Mouse (Mus musculus) kidney, postnatal 4 days (tissue): Measurements from ENCODE around the gene Ifitm3.
A peak's percentile ranks its signal among the peaks of the same experiment; 100 is the strongest.
"Not testable (repeated sequence)": the region's sequence is repeated elsewhere in the genome, so short reads cannot be mapped to it uniquely, and the experiment has no call there.

Experiments
- DNase-seq, 2 experiments: peaks; one replicate each; pipeline ENCODE4 v3.0.0; 2021; ENCODE audit warnings: mixed read lengths in 2 of 2

Gene Ifitm3

DNA sequence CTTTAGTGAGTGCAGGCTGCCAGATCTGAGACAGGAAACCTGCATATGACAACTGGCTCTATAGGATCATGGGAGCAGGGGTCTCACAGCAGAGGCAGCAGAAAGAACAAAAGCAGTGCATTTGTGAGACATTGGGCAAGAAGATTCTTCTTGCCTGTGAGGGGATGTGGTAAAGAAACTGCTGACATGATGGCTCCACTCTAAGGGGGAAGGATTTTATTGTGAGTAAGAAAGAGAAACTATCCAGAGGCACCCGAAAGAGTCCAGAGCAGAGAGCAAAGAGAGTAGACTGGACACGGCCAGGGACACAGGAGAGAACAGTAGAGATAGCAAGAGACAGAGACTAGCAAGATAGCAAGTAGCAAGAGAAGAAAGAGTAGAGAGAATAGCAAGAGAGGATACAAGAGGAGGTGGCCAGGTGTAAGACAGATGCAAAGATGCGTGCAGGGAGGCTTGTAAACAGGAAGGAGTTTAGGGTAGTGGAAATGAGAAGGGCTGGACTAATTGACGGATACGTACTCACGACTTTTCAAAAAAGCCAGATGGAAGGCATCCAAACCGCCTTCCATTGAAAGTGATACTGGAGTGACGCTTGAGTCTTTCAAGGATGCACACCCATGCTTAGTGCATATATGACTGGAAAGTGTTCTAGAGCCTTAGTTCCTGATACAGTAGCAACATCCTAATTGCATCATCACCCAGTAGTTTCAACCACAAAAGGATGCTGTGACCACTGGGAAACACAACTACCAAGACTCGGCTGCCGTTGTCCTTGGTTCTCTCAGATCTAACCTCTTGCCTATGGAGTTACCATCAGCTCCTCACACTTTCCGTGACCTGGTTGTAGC lies 11.5 kb downstream of the Ifitm3 start:
- no peak for DNase-seq

DNA sequence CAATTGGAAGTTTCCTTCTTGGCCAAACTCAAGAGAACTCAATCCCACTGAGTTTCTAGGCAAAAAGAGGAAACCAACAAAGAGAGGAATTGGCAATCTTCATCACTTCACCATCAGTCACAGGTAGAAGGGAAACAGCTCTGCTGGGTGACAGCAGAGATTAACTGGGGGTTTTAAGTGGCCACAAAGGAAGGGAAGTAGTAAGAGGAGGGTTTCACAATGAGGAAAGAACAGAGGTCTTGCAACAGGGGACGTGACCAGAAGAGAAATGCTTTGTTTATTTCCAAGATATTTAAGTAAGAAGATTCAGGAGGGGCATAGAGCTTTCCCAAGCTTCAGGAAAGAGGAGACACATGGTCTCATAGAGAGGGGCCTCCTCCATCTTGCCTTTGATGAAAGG lies 12.8 kb downstream of the Ifitm3 start:
- DNase-seq, result no peak

DNA sequence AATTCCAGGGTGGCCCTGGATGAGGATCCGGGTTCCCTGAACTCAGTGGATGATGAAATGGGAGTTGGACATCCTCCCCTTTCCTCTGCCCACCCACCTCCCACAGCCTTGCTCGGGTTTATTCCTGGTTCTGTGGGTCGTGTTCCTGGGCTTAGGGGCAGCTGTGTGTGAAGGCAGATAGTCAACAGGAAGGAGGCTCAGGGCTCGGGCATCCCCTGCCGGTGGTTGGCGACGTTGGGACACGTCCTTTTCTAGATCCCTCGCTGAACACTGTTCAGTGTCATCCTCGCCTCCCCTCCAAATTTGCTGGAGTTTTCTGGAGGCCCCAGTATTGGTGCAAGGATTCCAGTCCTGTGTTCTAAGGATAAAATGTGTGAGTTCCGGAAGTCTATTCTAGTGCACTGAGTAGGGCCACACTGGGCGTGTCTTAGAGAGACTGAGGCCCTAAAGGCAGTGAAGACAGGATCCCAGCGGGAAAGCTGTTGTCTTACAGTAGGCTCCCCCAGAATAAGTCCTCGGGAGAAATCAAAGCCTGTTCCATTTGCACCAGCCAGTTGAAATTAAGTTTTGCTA lies 19.4 kb downstream of the Ifitm3 start:
- no peak for DNase-seq

DNA sequence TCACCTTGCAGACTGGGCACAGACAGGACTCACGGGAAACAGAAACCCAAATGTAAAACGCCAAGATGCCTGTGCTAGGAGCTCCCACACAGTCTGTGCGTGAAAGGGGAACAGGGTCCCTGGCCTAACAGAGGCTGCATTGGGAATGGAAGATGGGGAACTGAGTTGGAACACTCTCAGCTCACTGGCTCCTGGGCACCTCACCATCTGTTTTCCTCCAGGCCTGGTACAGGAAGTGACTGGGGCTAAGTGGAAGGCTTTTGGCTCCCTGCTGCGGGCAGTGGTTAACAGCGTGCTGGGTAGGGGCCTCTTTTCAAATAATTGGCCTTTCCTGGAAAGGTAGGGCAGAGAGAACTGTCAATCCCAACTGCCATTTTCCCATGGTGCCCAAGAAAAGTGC lies 19.9 kb downstream of the Ifitm3 start:
- DNase-seq, result no peak

DNA sequence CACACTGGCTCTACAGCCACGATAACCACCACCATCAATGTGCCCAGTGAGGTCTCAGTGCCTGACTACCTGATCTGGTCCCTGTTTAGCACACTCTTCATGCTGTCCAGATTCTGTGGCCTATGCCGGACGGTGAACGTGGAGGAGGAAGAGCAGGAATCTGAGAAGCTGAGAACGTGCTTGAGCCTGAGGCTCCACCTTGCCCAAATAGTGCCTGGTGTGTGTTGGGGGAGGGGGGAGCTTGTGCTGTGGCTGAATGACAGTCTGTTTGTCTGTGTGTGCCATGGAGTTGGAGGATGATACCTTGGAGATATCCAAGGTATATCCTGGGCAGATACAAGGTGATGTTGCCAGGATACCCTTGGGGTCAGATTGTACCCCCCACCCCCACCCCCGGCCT lies 20.4 kb downstream of the Ifitm3 start:
- DNase-seq, result no peak

DNA sequence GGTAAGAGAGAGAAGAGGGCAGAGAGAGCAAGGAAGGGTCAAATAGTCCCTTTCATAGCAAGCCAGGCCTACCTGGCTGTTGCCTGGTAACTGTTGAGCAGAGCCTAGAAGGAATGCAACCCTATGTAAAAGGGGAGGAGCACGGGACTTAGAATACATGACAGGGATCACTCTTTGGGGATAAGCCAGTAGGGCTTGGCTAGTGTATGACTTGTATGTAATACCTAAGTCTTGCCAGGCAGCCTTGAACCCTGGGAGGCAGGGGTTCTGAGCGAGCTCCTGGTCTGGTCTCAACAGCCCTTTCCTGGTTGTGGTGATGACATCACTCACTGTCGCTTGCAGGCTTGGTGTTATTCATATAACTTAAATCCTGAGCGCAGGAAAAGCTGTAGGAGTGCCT lies 21.5 kb downstream of the Ifitm3 start:
- no peak for DNase-seq

DNA sequence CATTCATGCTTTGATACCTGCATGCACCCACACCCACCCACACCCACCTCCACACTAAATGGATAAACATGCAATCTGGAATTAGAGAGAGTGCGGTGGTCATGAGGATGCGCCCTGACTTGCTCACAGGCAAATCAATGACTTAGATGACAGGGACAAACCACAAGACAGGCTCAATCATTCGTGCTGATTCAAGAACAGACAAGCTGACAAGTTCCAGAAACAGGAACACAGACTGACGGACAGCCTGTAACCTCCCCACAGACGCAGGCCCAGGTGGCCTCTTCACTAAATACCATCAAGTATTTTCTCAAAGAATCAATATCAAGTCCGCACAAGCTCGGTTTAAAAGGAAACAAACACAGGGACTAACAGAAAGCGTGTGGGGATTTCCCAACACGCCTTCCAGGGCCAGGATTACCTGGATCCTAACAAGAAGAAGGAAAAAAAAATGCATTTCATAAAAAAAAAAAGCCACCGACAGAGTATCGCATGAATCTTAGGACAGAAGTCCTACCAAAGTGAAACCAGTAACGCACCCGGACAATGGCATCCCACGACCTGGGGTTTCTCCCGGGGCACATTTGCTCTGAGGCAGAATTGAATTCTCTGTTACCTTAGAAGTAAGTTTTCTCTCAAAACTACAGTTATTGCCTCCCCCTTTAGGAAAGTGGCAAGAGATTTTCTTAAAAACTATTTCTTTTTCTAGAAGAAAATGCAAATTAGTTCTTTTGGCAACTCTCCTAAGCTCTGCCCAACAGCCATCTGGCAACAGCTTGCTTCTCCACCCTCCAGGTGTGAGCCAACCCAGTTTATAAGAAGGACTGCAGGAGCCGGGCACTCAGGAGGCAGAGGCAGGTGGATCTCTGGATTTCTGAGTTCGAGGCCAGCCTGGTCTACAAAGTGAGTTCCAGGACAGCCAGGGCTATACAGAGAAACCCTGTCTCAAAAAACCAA lies 23.1 kb downstream of the Ifitm3 start:
- no peak for DNase-seq

DNA sequence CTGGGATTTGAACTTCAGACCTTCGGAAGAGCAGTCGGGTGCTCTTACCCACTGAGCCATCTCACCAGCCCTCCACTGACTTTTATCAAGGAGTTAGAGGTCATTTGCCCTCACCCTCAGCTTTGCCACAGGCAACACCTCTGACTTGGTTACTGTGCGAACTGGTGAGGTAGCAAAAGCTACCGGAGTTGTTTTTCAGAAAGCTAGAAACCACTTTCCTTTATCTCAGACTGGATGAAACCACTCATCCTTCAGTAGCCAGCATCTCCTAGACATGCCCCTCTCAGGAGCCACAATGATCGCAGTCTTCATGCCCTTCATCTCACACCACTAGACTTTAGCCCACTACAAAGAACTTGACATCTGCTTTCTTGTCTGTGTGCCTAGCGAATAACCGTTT lies 27.6 kb downstream of the Ifitm3 start:
- DNase-seq, result no peak

DNA sequence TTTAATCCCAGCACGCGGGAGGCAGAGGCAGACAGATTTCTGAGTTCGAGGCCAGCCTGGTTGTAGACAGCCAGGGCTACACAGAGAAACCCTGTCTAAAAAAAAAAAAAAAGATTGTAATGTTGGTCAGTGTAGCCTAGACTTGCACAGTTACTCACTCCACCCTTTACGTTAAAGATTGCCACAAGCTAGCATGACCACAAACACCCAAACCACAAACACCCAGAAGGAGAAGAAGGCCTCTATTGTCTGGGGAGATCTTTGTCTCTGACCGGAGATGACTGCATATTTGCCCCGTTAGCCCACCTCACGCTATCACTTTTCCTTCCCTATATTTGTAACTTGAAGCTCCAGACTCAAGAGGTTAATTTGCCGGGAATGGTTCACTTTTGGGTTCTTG lies 28.9 kb downstream of the Ifitm3 start:
- DNase-seq, result no peak

DNA sequence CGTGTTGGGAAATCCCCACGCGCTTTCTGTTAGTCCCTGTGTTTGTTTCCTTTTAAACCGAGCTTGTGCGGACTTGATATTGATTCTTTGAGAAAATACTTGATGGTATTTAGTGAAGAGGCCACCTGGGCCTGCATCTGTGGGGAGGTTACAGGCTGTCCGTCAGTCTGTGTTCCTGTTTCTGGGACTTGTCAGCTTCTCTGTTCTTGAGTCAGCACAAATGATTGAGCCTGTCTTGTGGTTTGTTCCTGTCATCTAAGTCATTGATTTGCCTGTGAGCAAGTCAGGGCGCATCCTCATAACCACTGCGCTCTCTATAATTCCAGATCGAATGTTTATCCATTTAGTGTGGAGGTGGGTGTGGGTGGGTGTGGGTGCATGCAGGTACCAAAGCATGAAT lies 33.9 kb downstream of the Ifitm3 start:
- DNase-seq, result not testable (repeated sequence)

DNA sequence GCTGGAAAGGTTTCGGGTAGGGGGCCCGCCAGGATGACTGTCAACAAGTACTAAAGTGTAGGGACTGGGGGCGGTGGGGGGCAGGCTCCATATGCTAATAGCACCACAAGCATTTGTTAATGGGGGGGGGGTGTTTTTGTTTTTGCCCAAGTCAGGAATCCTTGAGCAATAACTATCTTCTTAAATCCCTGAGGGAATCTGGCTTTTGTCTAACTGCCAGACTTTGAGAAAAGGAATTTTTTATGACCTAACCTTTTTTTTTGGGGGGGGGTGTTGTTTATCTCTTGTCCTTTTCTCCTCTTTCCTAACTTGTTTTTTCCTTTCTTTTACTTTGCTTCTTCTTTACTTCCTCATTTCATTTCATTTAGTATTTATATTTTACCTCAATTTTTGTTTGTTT lies 35.1 kb downstream of the Ifitm3 start:
- DNase-seq, result no peak

DNA sequence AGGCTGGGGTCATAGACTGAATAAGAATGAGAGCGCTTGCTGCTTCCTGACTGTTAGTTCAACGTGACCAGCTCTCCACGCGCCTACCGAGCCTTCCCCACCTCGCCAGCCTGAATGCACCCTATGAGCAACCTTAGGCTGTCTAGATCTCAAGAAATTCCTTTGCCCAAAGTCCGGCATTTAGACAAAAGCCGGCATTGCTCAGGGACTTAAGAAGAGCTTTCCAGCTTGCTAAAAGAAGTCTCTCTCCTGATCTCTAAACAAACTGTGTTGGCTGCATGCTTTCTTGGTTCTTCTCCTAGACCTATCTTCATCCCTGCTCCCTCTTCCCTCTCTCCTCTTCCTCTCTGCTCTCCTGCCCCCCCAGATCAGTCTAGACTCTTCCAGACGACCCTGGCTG lies 35.6 kb downstream of the Ifitm3 start:
- no peak for DNase-seq

DNA sequence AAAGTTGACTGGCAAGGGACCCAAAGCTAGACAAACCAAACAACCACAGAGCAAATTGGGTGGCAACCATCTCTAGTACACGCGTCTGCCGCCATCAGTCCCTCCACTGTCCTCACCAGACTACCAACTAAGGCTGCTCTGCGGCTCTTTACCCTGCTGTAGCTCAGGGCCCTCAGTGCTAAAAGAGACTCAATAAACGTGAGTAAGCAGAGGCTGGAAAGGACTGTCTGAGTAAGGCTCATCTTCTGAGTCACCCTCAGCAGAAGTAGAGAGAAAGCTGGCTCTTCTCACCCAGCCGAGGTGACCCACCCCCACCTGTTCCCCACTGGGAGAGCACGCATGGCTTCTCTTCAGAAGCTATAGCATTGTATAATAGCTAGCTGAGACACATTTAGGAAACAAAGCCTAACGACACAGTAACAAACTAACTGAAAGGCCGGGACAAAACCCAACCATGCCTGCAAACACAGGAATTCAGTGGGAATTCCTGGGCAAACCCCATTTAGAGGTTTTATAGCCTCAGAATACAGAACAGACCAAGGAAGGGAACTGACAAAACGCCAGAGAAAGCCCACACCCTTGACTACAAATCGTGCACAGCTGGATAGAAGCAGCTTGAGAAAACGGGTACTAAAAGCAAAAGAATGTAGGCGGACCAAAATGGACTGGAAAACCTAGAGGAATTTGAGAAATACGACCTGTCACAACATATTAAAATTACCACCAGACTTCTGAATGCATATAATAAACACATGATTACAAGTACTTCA lies 37.0 kb downstream of the Ifitm3 start:
- peak in 1 of 2 experiments; percentile 38 for DNase-seq

DNA sequence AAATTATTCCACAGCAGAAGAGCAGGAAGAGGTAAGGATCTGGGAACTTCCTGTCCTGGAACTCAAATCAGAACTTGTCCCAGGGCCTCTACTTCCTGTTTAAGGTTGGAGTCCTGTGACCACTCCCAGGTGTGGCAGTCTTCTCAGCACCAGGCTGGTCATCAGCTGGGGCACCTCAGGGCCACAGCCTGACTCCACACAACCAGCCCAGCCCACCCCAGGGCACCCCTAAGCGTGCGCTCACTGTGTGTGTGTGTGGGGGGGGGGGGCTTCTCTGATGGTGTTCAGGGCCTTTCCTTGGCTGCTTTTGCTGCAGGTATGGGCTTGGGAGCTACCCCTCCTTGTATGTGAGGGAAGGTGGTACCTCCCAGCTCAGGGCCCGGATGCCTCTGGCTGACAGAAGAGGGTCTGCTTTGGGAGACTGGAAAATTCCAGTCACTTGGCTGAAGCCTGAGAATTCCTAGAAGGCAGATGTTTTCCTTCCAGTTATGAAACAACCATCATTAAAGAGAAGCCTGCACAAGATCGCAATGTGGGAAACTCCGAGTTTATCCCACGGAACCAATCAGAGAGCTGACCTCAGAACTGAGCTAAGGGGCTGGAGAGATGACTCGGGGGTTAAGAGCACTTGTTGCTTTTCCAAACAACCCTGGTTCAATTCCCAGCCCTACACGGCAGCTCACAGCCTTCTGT lies 38.9 kb downstream of the Ifitm3 start:
- DNase-seq, result peak; percentile 51 to 64

DNA sequence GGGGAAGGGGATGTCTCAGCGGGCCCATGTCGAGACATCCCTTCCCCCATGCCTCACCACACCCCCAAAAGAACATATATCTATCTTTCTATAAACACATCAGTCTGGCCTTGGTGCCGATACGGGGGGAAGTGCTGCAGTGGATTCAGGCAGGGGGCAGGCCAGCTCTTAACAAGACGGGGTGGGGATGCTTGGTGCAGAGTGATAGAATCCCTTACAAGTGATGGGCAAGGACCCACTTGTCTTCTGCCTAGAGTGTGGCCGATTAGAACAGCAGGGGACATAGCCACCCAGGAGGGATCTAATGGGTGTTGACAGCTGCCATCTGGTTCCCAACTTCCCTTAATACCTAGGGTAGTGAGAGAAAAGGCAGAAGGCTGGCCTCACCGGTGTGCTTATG lies 39.6 kb downstream of the Ifitm3 start:
- no peak for DNase-seq

DNA sequence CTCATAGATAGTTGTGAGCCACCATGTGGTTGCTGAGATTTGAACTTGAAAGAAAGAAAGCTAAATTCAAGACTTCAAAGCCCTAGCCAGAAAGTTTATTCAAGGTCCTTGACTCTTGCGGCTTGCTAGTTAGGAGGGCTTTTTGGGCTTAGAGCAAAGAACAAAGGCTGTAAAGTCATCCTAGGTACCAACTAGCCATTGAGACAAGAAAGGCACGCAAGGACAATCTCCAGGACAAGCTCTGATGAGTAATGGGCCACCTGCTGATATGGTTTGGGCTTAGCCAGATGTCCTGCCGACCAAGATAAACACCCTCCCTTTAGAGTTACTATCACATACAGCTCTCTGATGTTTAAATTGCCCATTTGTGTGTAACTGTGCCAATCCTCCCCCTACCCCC lies 41.9 kb downstream of the Ifitm3 start:
- not testable (repeated sequence) for DNase-seq

DNA sequence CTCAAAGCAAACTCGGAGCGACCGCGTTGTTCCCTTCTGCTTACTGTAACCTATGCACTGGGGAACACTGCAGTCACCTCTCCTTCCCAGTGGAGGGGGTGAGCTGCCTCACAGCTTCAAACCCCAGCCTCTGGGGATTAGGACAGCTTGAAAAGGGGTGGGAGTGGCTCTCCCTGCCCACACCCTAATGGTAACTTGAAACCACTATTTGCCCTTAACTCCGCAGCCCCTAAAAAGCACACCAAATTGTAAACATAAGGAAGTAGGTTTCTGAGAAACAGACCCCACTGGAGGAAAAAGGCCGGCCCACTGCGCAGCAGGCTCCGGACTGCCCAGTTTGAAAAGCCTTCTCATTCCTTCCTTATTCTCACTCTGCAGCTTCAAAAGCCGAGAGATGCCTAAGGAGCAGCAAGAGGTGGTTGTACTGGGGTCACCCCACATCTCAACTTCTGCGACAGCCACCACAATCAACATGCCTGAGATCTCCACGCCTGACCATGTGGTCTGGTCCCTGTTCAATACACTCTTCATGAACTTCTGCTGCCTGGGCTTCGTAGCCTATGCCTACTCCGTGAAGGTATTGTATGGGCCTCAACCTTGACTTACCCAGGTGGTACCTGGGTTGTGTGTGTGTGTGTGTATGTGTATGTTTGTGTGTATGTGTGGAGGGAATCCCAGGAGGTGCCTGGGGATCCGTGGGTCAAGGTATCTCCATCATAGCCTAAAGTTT lies 42.5 kb downstream of the Ifitm3 start:
- peak; percentile 42 to 61 for DNase-seq

DNA sequence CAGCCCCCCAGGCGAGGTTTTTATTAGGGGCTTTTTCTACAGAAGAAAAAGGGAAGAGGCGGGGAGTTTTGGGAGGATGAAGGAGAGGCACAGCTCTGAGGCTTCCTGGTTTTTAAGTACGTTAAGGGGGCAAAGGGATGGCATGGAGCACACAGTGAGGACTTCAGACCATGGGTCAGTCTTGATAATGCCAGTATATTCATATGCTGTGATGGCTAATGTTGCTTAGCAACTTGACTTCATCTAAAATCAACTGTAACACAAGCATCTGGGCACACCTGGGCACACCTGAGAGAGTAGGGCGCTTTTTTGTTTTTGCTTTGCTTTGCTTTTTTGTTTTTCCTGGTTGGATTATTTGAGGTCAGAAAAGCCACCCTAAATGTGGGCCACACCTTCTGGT lies 43.6 kb downstream of the Ifitm3 start, which contains the start of gene Ifitm1:
Gene Ifitm1 (plus strand): TSS at position 301 of the 400 bp plus-strand sequence.
- no peak for DNase-seq

DNA sequence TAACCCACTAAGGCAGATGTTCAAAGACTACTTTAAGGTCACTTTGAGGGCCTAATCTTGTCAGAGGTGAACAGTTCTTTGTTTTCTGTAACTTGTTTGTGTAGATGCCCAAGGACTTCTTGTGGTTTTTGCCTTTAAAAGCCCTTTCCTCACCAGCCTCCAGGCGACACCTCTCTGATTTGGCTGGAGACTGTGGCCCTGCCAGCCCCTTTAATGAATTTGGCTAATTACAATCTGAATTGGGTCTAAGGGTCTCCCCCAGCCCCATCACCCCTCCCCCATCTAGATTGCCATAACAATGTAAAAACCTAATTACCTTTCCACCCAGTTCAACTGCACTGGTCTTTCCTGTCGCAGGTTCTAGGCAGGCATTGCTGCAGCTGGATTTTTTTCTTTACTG lies 47.8 kb downstream of the Ifitm3 start:
- DNase-seq, result no peak

DNA sequence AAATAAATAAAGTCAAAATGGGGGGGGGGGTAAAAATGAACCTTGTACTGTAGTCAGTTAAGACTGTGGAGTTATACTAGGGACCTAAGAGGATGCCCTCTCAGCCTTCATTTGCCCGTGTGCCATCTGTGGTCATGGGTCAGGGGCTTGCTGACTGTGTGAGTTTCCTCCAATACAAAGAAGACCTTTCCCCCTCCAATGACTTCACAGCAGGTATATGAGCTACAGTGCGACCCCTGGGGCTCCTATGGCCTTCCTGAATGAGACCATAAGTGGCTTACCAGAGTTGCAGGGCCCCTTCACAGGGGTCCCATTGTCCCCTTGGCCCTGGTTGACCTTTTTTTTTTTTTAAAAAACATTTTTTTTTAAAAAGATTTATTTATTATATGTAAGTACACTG lies 49.2 kb downstream of the Ifitm3 start:
- DNase-seq, result no peak

DNA sequence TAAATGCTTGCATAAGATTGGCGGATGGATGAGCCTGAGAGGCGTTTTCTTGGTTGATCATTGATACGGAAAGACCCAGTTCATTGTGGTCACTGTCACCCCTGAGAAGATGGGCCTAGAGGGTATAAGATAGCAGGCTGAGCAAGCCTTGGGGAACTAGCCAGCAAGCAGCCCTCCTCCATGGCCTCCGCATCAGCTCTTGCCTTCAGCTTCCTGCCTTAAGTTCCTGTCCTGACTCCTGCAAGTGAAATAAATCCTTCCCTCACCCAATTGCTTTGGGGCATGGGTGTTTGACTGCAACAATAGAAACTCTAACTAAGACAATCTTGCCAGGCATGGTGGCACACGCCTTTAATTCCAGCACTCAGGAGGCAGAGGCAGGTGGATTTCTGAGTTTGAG lies 50.5 kb downstream of the Ifitm3 start:
- DNase-seq, result no peak
